Mouse (Mus musculus): Measurements from ENCODE around the gene Usp22. TPM values are rescaled to one million over a fixed set of nuclear protein-coding genes. Genes with fewer than 3 reads are reported as not detected.

Usp22 gene
- polyA plus RNA-seq (2015; fragmentation: Nextera tagmentation; extraction: Ambion mirVana) = 91.7 and 94.0 TPM in 2 replicates

- Histone ChIP-seq H3K27ac (ENCODE audit: low read length) (peak within 1 kb of the TSS; percentile 99), H3K4me1 (ENCODE audit: control insufficient read depth, insufficient read depth, low read length) (peaks cover 11% of the 10 kb centered on the region; the same call in 1 of the 2 replicates), H3K4me2 (ENCODE audit: low read depth, low read length) (peak within 1 kb of the TSS; percentile 58), H3K9me3 (replicated peaks; ENCODE audit: control insufficient read depth, low read length) (no peaks in the 10 kb centered on the region), H3K9ac (ENCODE audit: low read length) (peak within 1 kb of the TSS; percentile 100), H3K36me3 (ENCODE audit: control insufficient read depth, insufficient read depth, low read length) (no peaks in the 10 kb centered on the region), H3K27me3 (ENCODE audit: control insufficient read depth, insufficient read depth, low read length) (no peaks in the 10 kb centered on the region), H3K4me3 (replicated peaks; ENCODE audit: low read length) (peak within 1 kb of the TSS; percentile 99)
- ATAC-seq (ENCODE audit: insufficient read depth, low FRiP score) = peak; percentile 98
- WGBS = under 1% methylated on average over 69 of the region's 69 CpGs
Observed at GRCm38 (mm10) chr11:61174821-61175658, at the start of gene Usp22. Gene Usp22 (minus strand): TSS chr11:61175055.

GRCm38 (mm10) chr11:61224234-61224744, 49.4 kb upstream of the Usp22 start:
- no peaks in the 10 kb centered on the region for H3K9me3 ChIP-seq (replicated peaks; ENCODE audit: control insufficient read depth, low read length)
- no peaks in the 10 kb centered on the region for H3K36me3 ChIP-seq (ENCODE audit: control insufficient read depth, insufficient read depth, low read length)
- WGBS = 71% methylated on average over 6 of the region's 6 CpGs
- no peak for ATAC-seq (ENCODE audit: insufficient read depth, low FRiP score)
- peaks cover 12% of the 10 kb centered on the region for H3K4me1 ChIP-seq (ENCODE audit: control insufficient read depth, insufficient read depth, low read length)
- H3K9ac ChIP-seq (ENCODE audit: low read length) = no peak overlapping the region
- H3K4me2 ChIP-seq (ENCODE audit: low read depth, low read length) = no peak overlapping the region
- no peak overlapping the region for H3K4me3 ChIP-seq (replicated peaks; ENCODE audit: low read length)
- no peaks in the 10 kb centered on the region for H3K27me3 ChIP-seq (ENCODE audit: control insufficient read depth, insufficient read depth, low read length)
- no peak overlapping the region for H3K27ac ChIP-seq (ENCODE audit: low read length)

DNA sequence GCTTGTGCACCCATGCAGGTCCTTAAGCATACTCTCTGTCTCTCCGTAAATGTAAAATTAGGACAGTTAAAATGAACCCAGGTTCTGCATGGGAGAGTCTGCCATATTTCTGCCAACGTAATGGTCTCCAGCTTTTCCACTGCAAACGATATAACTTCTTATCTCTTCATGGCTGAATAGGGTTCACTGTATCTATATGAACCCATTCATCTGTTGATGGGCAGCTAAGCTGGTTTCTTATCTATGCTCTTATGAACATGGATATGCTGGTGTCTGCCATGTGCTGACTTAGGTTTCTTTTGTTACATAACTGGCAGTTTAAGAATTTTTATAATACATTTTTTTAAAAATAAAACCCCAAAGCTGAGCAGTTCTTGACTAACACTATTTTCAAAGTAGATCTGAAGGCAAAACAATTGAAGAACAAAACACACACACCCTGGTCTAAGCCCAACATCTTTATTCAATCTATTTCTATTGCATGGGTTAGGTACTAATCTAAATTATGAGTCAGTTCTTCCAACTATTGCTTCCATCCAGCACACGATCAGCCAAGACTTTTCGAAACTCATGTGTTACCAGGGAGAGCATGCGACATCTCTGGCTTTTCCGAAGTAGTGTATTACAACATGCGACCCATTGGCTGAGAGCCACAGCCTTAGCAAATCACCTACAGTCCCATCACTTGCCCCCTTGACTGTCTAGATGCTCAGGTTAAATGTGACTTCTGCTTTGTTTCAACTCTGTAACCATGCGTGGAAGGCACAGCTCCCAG, 48.3 kb upstream of the Usp22 start:
- no peaks in the 10 kb centered on the region for H3K27me3 ChIP-seq (ENCODE audit: control insufficient read depth, insufficient read depth, low read length)
- no peak overlapping the region for H3K9ac ChIP-seq (ENCODE audit: low read length)
- ATAC-seq (ENCODE audit: insufficient read depth, low FRiP score) = no peak
- no peak overlapping the region for H3K4me2 ChIP-seq (ENCODE audit: low read depth, low read length)
- H3K4me1 ChIP-seq (ENCODE audit: control insufficient read depth, insufficient read depth, low read length) = peaks cover 12% of the 10 kb centered on the region
- no peak overlapping the region for H3K27ac ChIP-seq (ENCODE audit: low read length)
- no peak overlapping the region for H3K4me3 ChIP-seq (replicated peaks; ENCODE audit: low read length)
- no peaks in the 10 kb centered on the region for H3K9me3 ChIP-seq (replicated peaks; ENCODE audit: control insufficient read depth, low read length)
- WGBS = 84% methylated on average over 9 of the region's 9 CpGs
- H3K36me3 ChIP-seq (ENCODE audit: control insufficient read depth, insufficient read depth, low read length) = no peaks in the 10 kb centered on the region

GRCm38 (mm10) chr11:61222007-61222406, 47.2 kb upstream of the Usp22 start:
- Histone ChIP-seq H3K4me2 (ENCODE audit: low read depth, low read length) (no peak overlapping the region), H3K4me3 (replicated peaks; ENCODE audit: low read length) (no peak overlapping the region), H3K4me1 (ENCODE audit: control insufficient read depth, insufficient read depth, low read length) (peaks cover 12% of the 10 kb centered on the region), H3K9me3 (replicated peaks; ENCODE audit: control insufficient read depth, low read length) (no peaks in the 10 kb centered on the region), H3K36me3 (ENCODE audit: control insufficient read depth, insufficient read depth, low read length) (no peaks in the 10 kb centered on the region), H3K9ac (ENCODE audit: low read length) (no peak overlapping the region), H3K27ac (ENCODE audit: low read length) (no peak overlapping the region), H3K27me3 (ENCODE audit: control insufficient read depth, insufficient read depth, low read length) (no peaks in the 10 kb centered on the region)
- 83% methylated on average over 1 of the region's 1 CpGs for WGBS
- no peak for ATAC-seq (ENCODE audit: insufficient read depth, low FRiP score)

DNA sequence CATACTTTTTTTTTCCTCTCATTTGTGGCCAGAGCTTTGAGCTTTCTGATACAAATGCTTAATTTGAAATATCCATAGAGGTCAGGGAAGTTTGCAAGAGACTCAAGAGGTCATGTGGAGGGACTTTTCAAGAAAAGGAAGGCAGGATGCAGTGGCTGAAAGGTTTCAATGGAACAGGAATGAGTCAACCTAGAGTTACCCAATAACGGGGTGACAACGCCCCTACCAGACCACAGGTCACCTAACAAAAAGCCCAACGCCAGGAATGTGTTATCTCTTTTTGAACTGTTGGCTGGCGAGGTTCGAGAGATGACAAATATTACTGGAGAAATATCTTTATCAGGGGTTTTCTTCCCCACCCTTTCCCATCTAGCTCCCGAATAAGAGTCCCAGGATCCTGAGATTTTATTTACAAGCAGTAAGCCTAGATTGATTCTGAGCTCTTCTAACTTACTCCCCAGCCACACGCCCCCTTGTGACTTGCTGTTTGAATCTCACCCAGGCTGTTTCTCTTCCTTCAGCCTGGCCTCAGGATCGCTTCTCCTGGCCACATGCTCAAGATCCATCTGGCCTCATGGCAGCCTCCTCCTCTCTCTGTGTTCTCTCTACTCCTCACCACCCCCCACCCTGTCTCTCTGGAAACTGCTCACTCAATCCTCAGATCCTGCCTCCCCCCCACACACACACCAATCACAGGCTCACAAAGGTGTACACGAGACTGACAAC, 45.5 kb upstream of the Usp22 start:
- Histone ChIP-seq H3K4me1 (ENCODE audit: control insufficient read depth, insufficient read depth, low read length) (0 out of 2 replicates have a peak, but pooled peaks cover 4% of the 10 kb centered on the region), H3K4me2 (ENCODE audit: low read depth, low read length) (no peak overlapping the region), H3K9me3 (replicated peaks; ENCODE audit: control insufficient read depth, low read length) (no peaks in the 10 kb centered on the region), H3K36me3 (ENCODE audit: control insufficient read depth, insufficient read depth, low read length) (no peaks in the 10 kb centered on the region), H3K27ac (ENCODE audit: low read length) (no peak overlapping the region), H3K9ac (ENCODE audit: low read length) (no peak overlapping the region), H3K4me3 (replicated peaks; ENCODE audit: low read length) (no peak overlapping the region), H3K27me3 (ENCODE audit: control insufficient read depth, insufficient read depth, low read length) (no peaks in the 10 kb centered on the region)
- no peak for ATAC-seq (ENCODE audit: insufficient read depth, low FRiP score)
- 47% methylated on average over 9 of the region's 9 CpGs for WGBS

GRCm38 (mm10) chr11:61215936-61216335, 41.1 kb upstream of the Usp22 start:
- Histone ChIP-seq H3K36me3 (ENCODE audit: control insufficient read depth, insufficient read depth, low read length) (no peaks in the 10 kb centered on the region), H3K27ac (ENCODE audit: low read length) (no peak overlapping the region), H3K9ac (ENCODE audit: low read length) (no peak overlapping the region), H3K4me1 (ENCODE audit: control insufficient read depth, insufficient read depth, low read length) (0 out of 2 replicates have a peak, but pooled peaks cover 4% of the 10 kb centered on the region), H3K9me3 (replicated peaks; ENCODE audit: control insufficient read depth, low read length) (no peaks in the 10 kb centered on the region), H3K4me3 (replicated peaks; ENCODE audit: low read length) (no peak overlapping the region), H3K4me2 (ENCODE audit: low read depth, low read length) (no peak overlapping the region), H3K27me3 (ENCODE audit: control insufficient read depth, insufficient read depth, low read length) (peaks cover 2% of the 10 kb centered on the region; the same call in 1 of the 2 replicates)
- ATAC-seq (ENCODE audit: insufficient read depth, low FRiP score) = no peak
- WGBS = 70% methylated on average over 3 of the region's 3 CpGs

DNA sequence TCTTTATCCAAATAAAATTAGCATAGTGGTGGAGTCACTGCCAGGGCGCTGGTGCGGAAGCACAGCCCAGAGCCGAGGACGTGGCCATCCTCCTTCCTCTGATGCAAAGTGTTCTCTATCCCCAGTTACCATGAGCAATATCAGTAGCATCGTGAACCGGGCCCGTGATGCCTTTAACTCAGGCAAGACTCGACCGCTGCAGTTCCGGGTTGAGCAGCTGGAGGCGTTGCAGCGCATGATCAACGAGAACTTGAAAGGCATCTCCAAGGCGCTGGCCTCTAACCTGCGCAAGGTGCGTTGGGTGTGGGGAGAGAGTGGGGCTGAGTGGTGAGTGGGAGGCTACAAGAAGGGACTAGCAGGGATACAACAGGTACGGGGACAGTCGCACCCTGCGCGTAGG, 37.2 kb upstream of the Usp22 start:
- no peaks in the 10 kb centered on the region for H3K36me3 ChIP-seq (ENCODE audit: control insufficient read depth, insufficient read depth, low read length)
- ATAC-seq (ENCODE audit: insufficient read depth, low FRiP score) = no peak
- H3K27ac ChIP-seq (ENCODE audit: low read length) = no peak overlapping the region
- H3K9ac ChIP-seq (ENCODE audit: low read length) = no peak overlapping the region
- 35% methylated on average over 20 of the region's 20 CpGs for WGBS
- H3K4me3 ChIP-seq (replicated peaks; ENCODE audit: low read length) = no peak overlapping the region
- no peaks in the 10 kb centered on the region for H3K9me3 ChIP-seq (replicated peaks; ENCODE audit: control insufficient read depth, low read length)
- H3K4me2 ChIP-seq (ENCODE audit: low read depth, low read length) = no peak overlapping the region
- H3K4me1 ChIP-seq (ENCODE audit: control insufficient read depth, insufficient read depth, low read length) = peaks cover 3% of the 10 kb centered on the region; the same call in 1 of the 2 replicates
- H3K27me3 ChIP-seq (ENCODE audit: control insufficient read depth, insufficient read depth, low read length) = peaks cover 2% of the 10 kb centered on the region; the same call in 1 of the 2 replicates

GRCm38 (mm10) chr11:61208316-61208715, 33.5 kb upstream of the Usp22 start:
- ATAC-seq (ENCODE audit: insufficient read depth, low FRiP score) = no peak
- H3K4me3 ChIP-seq (replicated peaks; ENCODE audit: low read length) = no peak overlapping the region

More at GRCm38 (mm10) chr11:61208316-61208715, 33.5 kb upstream of the Usp22 start:
- H3K36me3 ChIP-seq (ENCODE audit: control insufficient read depth, insufficient read depth, low read length) = no peaks in the 10 kb centered on the region
- peaks cover 2% of the 10 kb centered on the region; the same call in 1 of the 2 replicates for H3K27me3 ChIP-seq (ENCODE audit: control insufficient read depth, insufficient read depth, low read length)
- no peaks in the 10 kb centered on the region for H3K9me3 ChIP-seq (replicated peaks; ENCODE audit: control insufficient read depth, low read length)
- peaks cover 3% of the 10 kb centered on the region; the same call in 1 of the 2 replicates for H3K4me1 ChIP-seq (ENCODE audit: control insufficient read depth, insufficient read depth, low read length)
- WGBS = 61% methylated on average over 10 of the region's 10 CpGs
- no peak overlapping the region for H3K4me2 ChIP-seq (ENCODE audit: low read depth, low read length)
- no peak overlapping the region for H3K9ac ChIP-seq (ENCODE audit: low read length)
- no peak overlapping the region for H3K27ac ChIP-seq (ENCODE audit: low read length)

All from stomach, embryonic 16.5 days (tissue).